Mouse (Mus musculus) cerebellum, adult 2 months (tissue): ENCODE measurements around the gene Ltbp1.

Source experiments
- CTCF ChIP-seq: fragments of 200-500 bp; IDR thresholded peaks from 2 replicates; pipeline ENCODE4 v1.5.1; 2011; ENCODE audit warnings: low read depth, mild to moderate bottlenecking, control low read depth, low read length, moderate library complexity, borderline replicate concordance; ENCODE audit not compliant: insufficient read depth
- POLR2A ChIP-seq: fragments of 200-500 bp; IDR thresholded peaks from 2 replicates; pipeline ENCODE4 v1.6.1; 2011; ENCODE audit warnings: low read length, control low read depth, borderline replicate concordance; ENCODE audit not compliant: insufficient read depth

- TF ChIP-seq POLR2A (no peak), CTCF (no peak)
Measured at GRCm38 (mm10) chr17:75238655-75239054, 233.3 kb downstream of the Ltbp1 start.
